Mouse (Mus musculus) forebrain, embryonic 10.5 days (tissue): ENCODE results near the gene Hopx. TPM values are rescaled to one million over a fixed set of nuclear protein-coding genes. Genes with fewer than 3 reads are reported as not detected.
A peak's percentile ranks its signal among the peaks of the same experiment; 100 is the strongest.

Experiments used
- DNase-seq: peaks from one replicate; pipeline ENCODE4 v3.0.0-alpha.2; 2017; ENCODE audit warnings: low spot score; ENCODE audit errors: extremely low spot score
- H3K27ac ChIP-seq: fragments of 300-500 bp; sonication (generic); 2 replicates; pipeline ENCODE4 v1.5.1; 2016; ENCODE audit warnings: mild to moderate bottlenecking
- H3K27me3 ChIP-seq: fragments of 300-500 bp; sonication (generic); 2 replicates; pipeline ENCODE4 v1.6.1; 2016; ENCODE audit warnings: mild to moderate bottlenecking; ENCODE audit not compliant: poor library complexity, severe bottlenecking
- H3K36me3 ChIP-seq: fragments of 300-500 bp; sonication (generic); replicated peaks from 2 replicates; pipeline ENCODE4 v1.6.1; 2016; ENCODE audit warnings: mild to moderate bottlenecking, moderate library complexity
- H3K4me1 ChIP-seq: fragments of 300-500 bp; sonication (generic); 2 replicates; pipeline ENCODE4 v1.6.1; 2016
- H3K4me3 ChIP-seq: fragments of 300-500 bp; sonication (generic); 2 replicates; pipeline ENCODE4 v1.5.1; 2016; ENCODE audit warnings: mild to moderate bottlenecking, moderate library complexity
- H3K9me3 ChIP-seq: fragments of 300-500 bp; sonication (generic); 2 replicates; pipeline ENCODE4 v1.6.1; 2016; ENCODE audit warnings: mild to moderate bottlenecking, moderate library complexity
- WGBS: fragments of 180-500 bp; shearing (Covaris S2); methylation state at CpG from one replicate; pipeline ENCODE4 v1.1.7; 2016; 5-methylcytosine and 5-hydroxymethylcytosine counted together
- polyA plus RNA-seq: library from polyadenylated mRNA; unstranded; fragments of >200 nt; fragmentation: Nextera tagmentation; extraction: Ambion mirVana; gene quantifications from 2 replicates; pipeline ENCODE4 v1.2.1, GENCODE M21; 2016

Hopx gene
- polyA plus RNA-seq, 1 experiment from 2014 or later: 0.55 TPM

DNA sequence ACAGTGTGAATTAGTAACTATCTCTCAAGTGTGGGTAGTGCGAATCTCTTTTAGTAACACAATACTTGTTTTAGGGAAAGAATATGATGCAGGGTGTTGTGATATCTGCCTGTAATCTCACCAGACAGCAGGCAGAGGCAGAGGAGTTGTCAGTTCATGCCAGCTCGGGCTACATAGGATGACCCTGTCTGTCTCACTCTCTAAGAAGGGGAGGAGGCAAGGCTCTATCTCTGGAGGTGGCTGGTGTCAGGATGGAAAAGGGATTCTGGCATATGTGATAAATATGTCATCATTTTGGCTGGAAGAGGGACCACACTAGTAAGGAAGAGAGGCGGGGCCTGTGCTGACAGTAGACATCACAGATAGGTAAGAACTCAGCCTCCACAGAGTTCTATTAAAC is 23.0 kb downstream of the Hopx start:
- WGBS: 88% methylated on average over 3 of the region's 3 CpGs

GRCm38 (mm10) chr5:77090521-77091096 is 24.3 kb downstream of the Hopx start:
- Histone ChIP-seq H3K27me3 (peaks cover 64% of the 10 kb centered on the region), H3K4me1 (peaks cover 63% of the 10 kb centered on the region), H3K4me3 (no peak overlapping the region), H3K9me3 (no peaks in the 10 kb centered on the region), H3K27ac (peak overlapping the region; percentile 20; the same call in 1 of the 2 replicates), H3K36me3 (peaks cover 7% of the 10 kb centered on the region; the same call in 1 of the 2 replicates)
- 53% methylated on average over 5 of the region's 5 CpGs for WGBS
- peak; percentile 54 for DNase-seq

More for the DNA sequence above, 23.0 kb downstream of the Hopx start:
- Histone ChIP-seq H3K9me3 (no peaks in the 10 kb centered on the region), H3K36me3 (no peaks in the 10 kb centered on the region), H3K27me3 (peaks cover 77% of the 10 kb centered on the region), H3K4me1 (peaks cover 66% of the 10 kb centered on the region), H3K27ac (no peak overlapping the region), H3K4me3 (no peak overlapping the region)
- DNase-seq: no peak

DNA sequence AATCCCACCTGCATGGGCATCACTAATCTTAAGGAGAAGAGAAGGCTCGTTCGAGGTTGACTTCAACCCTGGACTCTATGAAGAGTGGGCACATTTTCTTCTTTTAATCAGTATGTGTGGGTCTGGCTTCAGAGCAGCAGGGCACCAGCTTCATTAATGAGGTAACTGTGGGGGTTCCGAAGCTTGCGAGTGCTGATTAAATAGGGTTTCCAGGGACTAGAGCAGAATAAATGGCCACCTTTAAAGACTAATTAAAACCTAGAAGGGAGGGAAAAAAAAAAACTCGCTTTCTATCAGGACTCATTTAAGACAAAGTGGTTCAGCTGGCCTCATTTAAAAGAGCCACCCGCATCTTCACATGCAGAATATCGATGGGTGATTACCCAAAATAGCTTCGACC is 25.0 kb downstream of the Hopx start:
- H3K27ac ChIP-seq: peak overlapping the region; percentile 20; the same call in 1 of the 2 replicates
- H3K4me3 ChIP-seq: no peak overlapping the region
- H3K27me3 ChIP-seq: peaks cover 57% of the 10 kb centered on the region
- peak; percentile 37 for DNase-seq
- 28% methylated on average over 8 of the region's 8 CpGs for WGBS
- H3K36me3 ChIP-seq: peaks cover 7% of the 10 kb centered on the region; the same call in 1 of the 2 replicates
- H3K4me1 ChIP-seq: peaks cover 56% of the 10 kb centered on the region
- H3K9me3 ChIP-seq: no peaks in the 10 kb centered on the region

DNA sequence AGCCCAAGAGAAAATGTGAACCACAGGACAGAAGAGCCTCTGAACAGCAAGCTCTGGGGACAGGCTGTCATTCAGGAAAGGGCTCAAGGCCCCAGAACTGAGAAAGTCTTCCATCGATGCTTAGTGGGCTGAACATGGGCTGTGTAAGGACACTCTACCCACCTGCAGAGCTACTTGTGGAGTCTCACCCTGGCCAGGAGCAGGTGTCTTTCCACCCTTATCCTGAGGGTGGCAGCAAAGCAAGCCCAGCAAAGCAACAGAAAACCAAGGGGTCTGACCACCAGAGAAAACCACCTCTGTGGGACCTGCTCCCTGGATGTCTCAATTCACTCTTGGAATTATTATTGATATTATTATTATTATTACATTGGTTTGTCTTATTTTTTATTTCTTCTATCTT is 25.6 kb downstream of the Hopx start:
- Histone ChIP-seq H3K4me3 (no peak overlapping the region), H3K27ac (no peak overlapping the region), H3K4me1 (peaks cover 50% of the 10 kb centered on the region), H3K27me3 (peaks cover 51% of the 10 kb centered on the region), H3K36me3 (peaks cover 7% of the 10 kb centered on the region; the same call in 1 of the 2 replicates), H3K9me3 (no peaks in the 10 kb centered on the region)
- peak; percentile 50 for DNase-seq
- WGBS: 61% methylated on average over 1 of the region's 1 CpGs

DNA sequence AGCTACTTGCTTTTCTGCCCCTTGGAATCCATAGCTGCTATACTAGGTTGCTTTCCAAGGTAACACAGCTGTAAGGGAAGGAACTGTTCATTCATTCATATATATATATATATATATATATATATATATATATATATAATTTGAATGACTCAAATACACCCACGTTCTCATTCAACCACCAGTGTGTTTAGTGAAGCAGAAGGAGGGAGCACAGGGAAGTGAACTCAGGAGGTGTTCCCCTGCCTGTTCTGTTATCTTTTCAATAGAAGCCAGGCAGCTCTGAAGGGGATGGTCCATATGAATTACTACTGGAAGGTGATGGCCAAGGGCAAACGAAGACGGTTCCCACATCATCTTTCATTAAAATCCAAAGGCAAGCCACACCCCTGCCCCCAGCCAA is 27.8 kb downstream of the Hopx start:
- Histone ChIP-seq H3K36me3 (peaks cover 7% of the 10 kb centered on the region; the same call in 1 of the 2 replicates), H3K9me3 (no peaks in the 10 kb centered on the region), H3K4me1 (peaks cover 34% of the 10 kb centered on the region), H3K4me3 (no peak overlapping the region), H3K27me3 (peaks cover 29% of the 10 kb centered on the region), H3K27ac (no peak overlapping the region)
- no peak for DNase-seq
- whole genome bisulfite sequencing: 95% methylated on average over 3 of the region's 3 CpGs

- H3K4me1 ChIP-seq: peaks cover 29% of the 10 kb centered on the region
- H3K4me3 ChIP-seq: no peak overlapping the region
- peaks cover 23% of the 10 kb centered on the region for H3K27me3 ChIP-seq
- no peaks in the 10 kb centered on the region for H3K9me3 ChIP-seq
- H3K27ac ChIP-seq: no peak overlapping the region
- WGBS: 94% methylated on average over 7 of the region's 7 CpGs
- DNase-seq: no peak
- peaks cover 7% of the 10 kb centered on the region; the same call in 1 of the 2 replicates for H3K36me3 ChIP-seq
Observed at GRCm38 (mm10) chr5:77086541-77086940, 28.4 kb downstream of the Hopx start.

- Histone ChIP-seq H3K4me3 (no peak overlapping the region), H3K4me1 (peaks cover 23% of the 10 kb centered on the region), H3K27ac (no peak overlapping the region), H3K9me3 (no peaks in the 10 kb centered on the region), H3K36me3 (peaks cover 7% of the 10 kb centered on the region; the same call in 1 of the 2 replicates), H3K27me3 (peaks cover 20% of the 10 kb centered on the region)
- WGBS: 94% methylated on average over 10 of the region's 10 CpGs
- no peak for DNase-seq
Observed at GRCm38 (mm10) chr5:77085753-77086450, 29.0 kb downstream of the Hopx start.

GRCm38 (mm10) chr5:77084418-77084817 is 30.5 kb downstream of the Hopx start:
- Histone ChIP-seq H3K9me3 (no peaks in the 10 kb centered on the region), H3K4me1 (peaks cover 8% of the 10 kb centered on the region), H3K27ac (no peak overlapping the region), H3K36me3 (peaks cover 7% of the 10 kb centered on the region; the same call in 1 of the 2 replicates), H3K4me3 (no peak overlapping the region), H3K27me3 (peaks cover 20% of the 10 kb centered on the region)
- no peak for DNase-seq
- WGBS: 93% methylated on average over 4 of the region's 4 CpGs

GRCm38 (mm10) chr5:77082735-77083134 is 32.2 kb downstream of the Hopx start:
- H3K27ac ChIP-seq: no peak overlapping the region
- peaks cover 7% of the 10 kb centered on the region; the same call in 1 of the 2 replicates for H3K36me3 ChIP-seq
- H3K9me3 ChIP-seq: peaks cover 5% of the 10 kb centered on the region; the same call in 1 of the 2 replicates
- no peak for DNase-seq
- peaks cover 4% of the 10 kb centered on the region for H3K27me3 ChIP-seq
- WGBS: 88% methylated on average over 7 of the region's 7 CpGs
- no peaks in the 10 kb centered on the region for H3K4me1 ChIP-seq
- no peak overlapping the region for H3K4me3 ChIP-seq

GRCm38 (mm10) chr5:77080761-77081160 is 34.2 kb downstream of the Hopx start:
- no peaks in the 10 kb centered on the region for H3K4me1 ChIP-seq
- no peak overlapping the region for H3K27ac ChIP-seq
- H3K36me3 ChIP-seq: no peaks in the 10 kb centered on the region
- H3K9me3 ChIP-seq: peaks cover 12% of the 10 kb centered on the region; the same call in 1 of the 2 replicates
- H3K27me3 ChIP-seq: no peaks in the 10 kb centered on the region
- 95% methylated on average over 4 of the region's 4 CpGs for WGBS
- DNase-seq: no peak
- H3K4me3 ChIP-seq: no peak overlapping the region

DNA sequence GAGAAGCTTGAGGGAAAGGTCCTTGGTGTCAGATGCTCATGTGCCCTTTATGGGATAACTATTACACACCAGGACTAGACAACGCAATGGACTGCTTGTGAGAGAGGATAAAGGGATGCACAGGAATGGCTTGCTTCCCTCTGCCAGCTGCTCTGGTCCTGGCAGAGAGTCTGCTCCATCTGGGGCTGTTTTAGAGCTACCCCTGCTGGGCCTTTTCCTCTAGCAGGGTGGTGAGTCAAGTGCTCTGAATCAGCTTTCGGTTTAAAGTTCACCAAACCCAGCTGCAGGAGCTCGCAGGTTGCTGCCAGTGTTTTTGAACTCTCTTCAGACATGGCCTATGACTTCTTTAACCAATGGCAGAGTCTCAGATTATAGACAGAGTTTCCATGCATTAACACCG is 39.0 kb downstream of the Hopx start:
- WGBS: 90% methylated on average over 4 of the region's 4 CpGs
- Histone ChIP-seq H3K4me1 (no peaks in the 10 kb centered on the region), H3K27ac (no peak overlapping the region), H3K27me3 (0 out of 2 replicates have a peak, but pooled peaks cover 4% of the 10 kb centered on the region), H3K9me3 (peaks cover 12% of the 10 kb centered on the region; the same call in 1 of the 2 replicates), H3K36me3 (no peaks in the 10 kb centered on the region), H3K4me3 (no peak overlapping the region)
- DNase-seq: no peak

DNA sequence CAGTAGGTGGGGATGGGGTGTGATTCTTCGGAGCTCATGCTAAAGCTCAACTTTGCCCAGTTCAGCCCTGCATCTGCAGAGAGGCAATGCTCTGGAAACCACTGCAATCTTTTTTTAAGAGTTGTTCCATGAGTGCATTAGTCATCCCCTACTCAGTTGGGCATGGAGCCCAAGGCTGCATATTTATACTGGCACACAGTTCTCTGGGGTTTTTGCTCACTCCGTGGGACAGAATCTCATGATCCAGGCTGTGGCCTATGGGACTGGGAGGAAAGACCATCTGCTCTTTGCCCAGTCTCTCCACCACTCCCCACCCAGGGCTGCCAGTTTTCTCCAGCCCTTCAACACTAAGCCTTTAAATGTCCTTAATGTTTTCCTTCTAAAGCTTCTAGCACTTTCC is 40.0 kb downstream of the Hopx start:
- H3K4me1 ChIP-seq: no peaks in the 10 kb centered on the region
- WGBS: 91% methylated on average over 2 of the region's 2 CpGs
- H3K36me3 ChIP-seq: no peaks in the 10 kb centered on the region
- no peak overlapping the region for H3K4me3 ChIP-seq
- H3K27ac ChIP-seq: no peak overlapping the region
- DNase-seq: no peak
- peaks cover 12% of the 10 kb centered on the region; the same call in 1 of the 2 replicates for H3K9me3 ChIP-seq
- 0 out of 2 replicates have a peak, but pooled peaks cover 4% of the 10 kb centered on the region for H3K27me3 ChIP-seq

GRCm38 (mm10) chr5:77073794-77074193 is 41.1 kb downstream of the Hopx start:
- Histone ChIP-seq H3K9me3 (peaks cover 12% of the 10 kb centered on the region; the same call in 1 of the 2 replicates), H3K27me3 (0 out of 2 replicates have a peak, but pooled peaks cover 4% of the 10 kb centered on the region), H3K27ac (no peak overlapping the region), H3K36me3 (no peaks in the 10 kb centered on the region), H3K4me1 (no peaks in the 10 kb centered on the region), H3K4me3 (no peak overlapping the region)
- 95% methylated on average over 8 of the region's 8 CpGs for WGBS
- no peak for DNase-seq
